Mouse (Mus musculus) liver, embryonic 15.5 days (tissue): ENCODE data around the gene Iars. TPM values are rescaled to one million over a fixed set of nuclear protein-coding genes. Genes with fewer than 3 reads are reported as not detected.

ENCODE experiments used
- ATAC-seq: fragments of 200-750 bp; cut with Nextera tagmentation; 2 replicates; pipeline ENCODE4 v1.8.0; 2017; ENCODE audit warnings: moderate number of reproducible peaks, mild to moderate bottlenecking, moderate library complexity; ENCODE audit not compliant: insufficient read depth
- H3K27ac ChIP-seq: fragments of 300-500 bp; sonication (generic); replicated peaks from 2 replicates; pipeline ENCODE4 v1.5.1; 2015; ENCODE audit warnings: mild to moderate bottlenecking, inconsistent platforms
- H3K27me3 ChIP-seq: fragments of 300-500 bp; sonication (generic); 2 replicates; pipeline ENCODE4 v1.6.1; 2015; ENCODE audit warnings: mild to moderate bottlenecking, inconsistent platforms
- H3K36me3 ChIP-seq: fragments of 300-500 bp; sonication (generic); replicated peaks from 2 replicates; pipeline ENCODE4 v1.6.1; 2015; ENCODE audit warnings: moderate library complexity, mild to moderate bottlenecking, inconsistent platforms
- H3K4me1 ChIP-seq: fragments of 300-500 bp; sonication (generic); replicated peaks from 2 replicates; pipeline ENCODE4 v1.6.1; 2015; ENCODE audit warnings: inconsistent platforms
- H3K4me2 ChIP-seq: fragments of 300-500 bp; sonication (generic); 2 replicates; pipeline ENCODE4 v1.6.1; 2015; ENCODE audit warnings: moderate library complexity, mild to moderate bottlenecking, inconsistent platforms
- H3K4me3 ChIP-seq: fragments of 300-500 bp; sonication (generic); replicated peaks from 2 replicates; pipeline ENCODE4 v1.5.1; 2015; ENCODE audit warnings: mild to moderate bottlenecking, inconsistent platforms
- H3K9ac ChIP-seq: fragments of 300-500 bp; sonication (generic); 2 replicates; pipeline ENCODE4 v1.6.1; 2015; ENCODE audit warnings: moderate library complexity, mild to moderate bottlenecking, inconsistent platforms
- H3K9me3 ChIP-seq: fragments of 300-500 bp; sonication (generic); replicated peaks from 2 replicates; pipeline ENCODE4 v1.6.1; 2016; ENCODE audit warnings: inconsistent platforms
- WGBS: fragments of 180-500 bp; shearing (Covaris S2); methylation state at CpG from one replicate; pipeline ENCODE4 v1.1.7; 2015; ENCODE audit warnings: mixed read lengths; ENCODE audit not compliant: insufficient replicate concordance; 5-methylcytosine and 5-hydroxymethylcytosine counted together
- polyA plus RNA-seq: library from polyadenylated mRNA; unstranded; fragments of >200 nt; fragmentation: Nextera tagmentation; extraction: Ambion mirVana; gene quantifications from 2 replicates; pipeline ENCODE4 v1.2.1, GENCODE M21; 2015

Iars gene
- polyA plus RNA-seq, 1 experiment from 2014 or later = 46.3 TPM

DNA sequence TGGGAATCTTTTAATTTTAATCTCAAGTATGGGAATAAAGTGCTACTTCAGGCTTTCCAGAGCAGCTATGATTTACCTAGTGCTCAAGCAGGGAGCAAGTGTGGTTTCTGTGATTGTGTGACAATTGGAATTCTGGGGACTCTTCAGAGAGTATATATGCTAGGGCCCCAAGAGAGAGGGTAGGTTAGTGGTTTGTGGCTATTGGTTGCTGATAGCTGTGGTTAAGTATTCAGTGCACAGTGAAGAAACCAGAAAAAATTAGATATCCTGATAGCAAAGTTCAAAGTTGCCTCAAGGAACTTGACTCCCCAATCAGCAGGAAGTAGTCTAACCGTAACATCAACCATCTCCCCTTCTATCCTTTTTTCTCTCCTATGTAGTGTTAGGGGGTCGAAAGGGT, 4.1 kb upstream of the Iars start:
- H3K4me2 ChIP-seq = no peak overlapping the region
- H3K9me3 ChIP-seq = no peaks in the 10 kb centered on the region
- H3K27me3 ChIP-seq = no peaks in the 10 kb centered on the region
- H3K36me3 ChIP-seq = peaks cover 37% of the 10 kb centered on the region
- 58% methylated on average over 2 of the region's 2 CpGs for WGBS
- H3K9ac ChIP-seq = no peak overlapping the region
- H3K27ac ChIP-seq = no peak overlapping the region
- no peak overlapping the region for H3K4me3 ChIP-seq
- no peak for ATAC-seq
- H3K4me1 ChIP-seq = peaks cover 13% of the 10 kb centered on the region

DNA sequence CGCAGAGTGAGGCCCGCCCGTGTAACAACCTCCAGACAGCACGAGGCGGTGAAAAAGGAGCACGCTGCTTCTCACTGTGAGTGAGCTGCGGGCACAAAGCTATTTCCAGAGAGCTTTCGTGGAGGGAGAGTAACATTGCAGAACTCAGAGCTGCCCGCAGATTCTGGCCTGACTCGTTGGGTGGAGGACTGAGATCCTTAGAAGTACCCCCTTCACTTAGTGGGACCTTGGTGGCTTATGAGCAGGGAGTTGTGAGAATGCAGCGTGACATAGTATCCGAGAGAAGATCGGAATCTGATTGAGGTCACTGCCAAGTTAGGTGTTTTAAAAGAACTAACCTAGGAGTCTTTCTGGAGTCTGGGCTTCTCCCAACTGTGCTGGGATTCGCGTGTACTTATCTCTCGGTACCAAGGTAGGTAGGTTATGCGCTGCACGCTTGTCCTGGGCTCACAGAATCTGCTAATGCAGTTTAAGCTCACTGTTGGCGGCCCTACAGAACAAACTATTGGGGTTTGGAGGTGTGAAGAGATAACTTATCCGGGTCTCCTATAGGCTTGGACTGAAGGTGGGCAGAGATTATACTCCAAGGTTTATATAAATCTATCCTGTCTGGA, 440 bp downstream of the Iars start:
- Histone ChIP-seq H3K36me3 (peaks cover 30% of the 10 kb centered on the region), H3K4me2 (peak overlapping the region; percentile 73), H3K9me3 (no peaks in the 10 kb centered on the region), H3K4me1 (peaks cover 32% of the 10 kb centered on the region), H3K27ac (peak overlapping the region; percentile 91), H3K9ac (peak overlapping the region; percentile 85), H3K4me3 (peak overlapping the region; percentile 84), H3K27me3 (no peaks in the 10 kb centered on the region)
- under 1% methylated on average over 20 of the region's 20 CpGs for WGBS
- ATAC-seq = peak; percentile 41

DNA sequence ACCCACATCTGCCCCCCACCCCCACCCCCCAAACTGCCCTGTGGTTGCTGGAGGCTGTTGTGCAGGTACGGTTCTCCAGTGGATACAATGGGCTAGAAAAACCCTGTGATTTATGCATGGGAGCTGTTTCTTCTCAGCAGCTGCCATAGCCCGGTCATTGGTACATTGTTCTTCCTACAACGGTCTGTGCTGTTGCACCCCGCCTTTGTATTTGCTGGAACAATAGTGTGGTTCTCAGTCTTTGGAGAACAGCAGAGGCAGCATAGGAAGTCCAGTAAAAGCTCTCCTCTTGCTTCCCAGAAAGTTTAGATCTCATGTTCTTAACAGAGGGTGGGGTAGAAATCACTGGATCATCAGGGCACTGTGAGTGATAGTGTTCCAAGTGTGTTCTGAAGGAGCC, 2.4 kb downstream of the Iars start:
- Histone ChIP-seq H3K27ac (no peak overlapping the region), H3K4me3 (no peak overlapping the region), H3K27me3 (no peaks in the 10 kb centered on the region), H3K4me2 (peak overlapping the region; percentile 73; the same call in 1 of the 2 replicates), H3K36me3 (peaks cover 33% of the 10 kb centered on the region), H3K9ac (no peak overlapping the region), H3K9me3 (no peaks in the 10 kb centered on the region), H3K4me1 (peaks cover 32% of the 10 kb centered on the region)
- ATAC-seq = no peak
- WGBS = 64% methylated on average over 4 of the region's 4 CpGs

DNA sequence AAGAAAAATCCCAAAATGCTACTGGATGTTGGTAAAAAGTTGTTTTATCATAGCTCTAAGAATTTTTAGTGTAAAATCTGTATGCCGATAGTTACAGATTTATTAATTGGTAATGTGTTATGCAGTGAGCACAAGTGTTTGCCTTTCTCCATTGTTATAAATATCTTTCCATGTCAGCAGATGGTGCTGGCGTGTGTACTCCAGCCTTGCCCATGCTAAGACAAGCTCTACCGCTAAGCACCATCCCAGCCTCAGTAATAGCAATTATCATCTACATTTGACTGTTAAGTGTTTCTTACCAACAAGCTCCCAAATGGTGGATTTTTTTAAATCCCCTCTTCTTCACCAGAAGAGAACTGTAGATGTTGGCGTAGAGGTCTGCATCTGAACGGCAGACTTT, 9.2 kb downstream of the Iars start:
- H3K9ac ChIP-seq = no peak overlapping the region
- no peaks in the 10 kb centered on the region for H3K27me3 ChIP-seq
- H3K27ac ChIP-seq = no peak overlapping the region
- ATAC-seq = no peak
- no peak overlapping the region for H3K4me3 ChIP-seq
- H3K36me3 ChIP-seq = peaks cover 67% of the 10 kb centered on the region
- WGBS = 89% methylated on average over 5 of the region's 5 CpGs
- no peaks in the 10 kb centered on the region for H3K4me1 ChIP-seq
- no peaks in the 10 kb centered on the region for H3K9me3 ChIP-seq
- no peak overlapping the region for H3K4me2 ChIP-seq

DNA sequence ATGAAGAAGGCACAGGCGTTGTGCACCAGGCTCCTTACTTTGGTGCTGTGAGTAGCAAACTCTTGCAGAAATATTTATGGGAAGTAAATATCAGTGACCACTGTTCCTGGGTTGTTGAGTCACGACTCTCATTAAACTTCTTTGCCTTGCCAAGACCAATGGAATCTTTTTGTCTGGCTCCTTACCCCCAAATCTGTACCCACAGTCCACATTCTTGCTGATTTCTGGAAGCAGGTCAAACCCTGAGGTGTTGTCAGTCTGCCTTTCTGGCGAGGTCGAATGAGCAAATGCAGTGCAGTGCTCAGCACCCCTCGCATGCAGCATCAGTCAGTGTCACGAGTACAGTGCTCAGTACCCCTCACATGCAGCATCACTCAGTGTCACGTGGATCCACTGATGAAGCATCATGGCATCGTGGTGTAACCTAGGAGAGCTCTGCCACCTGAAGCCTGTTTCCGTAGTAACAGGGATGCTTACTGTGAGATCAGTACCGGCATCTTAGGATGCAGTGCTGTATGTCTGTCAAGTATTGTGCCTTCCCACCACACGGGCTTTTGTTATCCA, 21.4 kb downstream of the Iars start:
- no peak overlapping the region for H3K4me3 ChIP-seq
- peaks cover 82% of the 10 kb centered on the region for H3K36me3 ChIP-seq
- no peak for ATAC-seq
- no peak overlapping the region for H3K27ac ChIP-seq
- no peaks in the 10 kb centered on the region for H3K27me3 ChIP-seq
- H3K4me1 ChIP-seq = no peaks in the 10 kb centered on the region
- H3K4me2 ChIP-seq = no peak overlapping the region
- WGBS = 82% methylated on average over 11 of the region's 11 CpGs
- H3K9me3 ChIP-seq = no peaks in the 10 kb centered on the region
- H3K9ac ChIP-seq = no peak overlapping the region

DNA sequence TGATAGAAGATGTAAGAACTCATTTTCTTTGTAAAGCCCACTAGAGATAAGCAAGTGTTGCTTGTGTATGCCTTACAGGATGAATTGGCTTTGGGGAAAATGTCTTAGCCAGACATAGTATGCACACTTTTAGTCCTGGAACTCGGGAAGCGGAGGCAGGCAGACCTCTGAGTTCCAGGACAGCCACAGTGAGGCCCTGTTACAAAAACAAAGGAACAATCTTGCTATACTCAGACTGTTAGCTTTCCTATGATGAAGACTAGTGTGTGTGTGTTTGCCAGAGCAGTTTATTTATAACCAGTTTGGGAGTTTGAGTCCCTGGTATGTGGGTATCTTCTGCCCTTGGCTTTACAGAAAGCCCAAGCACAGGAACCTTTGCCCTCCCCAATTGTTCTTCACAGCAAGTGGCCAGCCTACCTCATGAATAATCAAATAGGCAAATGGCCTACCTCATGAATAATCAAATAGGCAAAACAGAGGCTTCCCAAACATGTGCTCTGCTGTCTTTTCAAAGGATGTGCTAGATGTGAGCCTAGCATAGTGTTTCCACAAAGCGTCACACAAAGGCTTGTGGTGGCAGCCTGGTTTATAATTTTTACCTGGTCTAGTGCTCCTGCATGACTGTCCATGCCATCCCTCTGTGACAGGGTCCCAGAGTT, 24.3 kb downstream of the Iars start:
- H3K27ac ChIP-seq = no peak overlapping the region
- peaks cover 97% of the 10 kb centered on the region for H3K36me3 ChIP-seq
- H3K27me3 ChIP-seq = no peaks in the 10 kb centered on the region
- H3K4me1 ChIP-seq = no peaks in the 10 kb centered on the region
- ATAC-seq = no peak
- no peak overlapping the region for H3K4me3 ChIP-seq
- 90% methylated on average over 3 of the region's 3 CpGs for WGBS
- H3K9ac ChIP-seq = no peak overlapping the region
- no peak overlapping the region for H3K4me2 ChIP-seq
- no peaks in the 10 kb centered on the region for H3K9me3 ChIP-seq

DNA sequence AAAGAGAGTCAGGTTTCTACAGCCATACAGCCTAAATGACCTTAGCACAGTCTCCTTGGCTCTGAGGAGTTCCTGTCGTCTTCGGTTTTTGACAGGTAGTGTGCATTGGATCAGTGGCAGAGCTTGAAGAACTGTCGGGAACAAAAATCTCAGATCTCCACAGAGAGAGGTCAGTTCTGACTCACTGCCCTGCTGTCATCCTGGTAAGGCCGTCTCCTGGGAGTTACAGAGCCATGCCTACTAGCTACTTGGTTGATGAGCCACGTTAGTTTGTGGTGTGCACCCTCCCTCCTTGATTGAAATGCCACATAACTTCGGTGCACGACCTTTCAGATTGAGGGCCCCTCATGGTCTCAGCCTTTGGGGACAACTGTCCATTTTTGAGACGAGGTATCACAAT, 26.4 kb downstream of the Iars start:
- peaks cover 97% of the 10 kb centered on the region for H3K36me3 ChIP-seq
- no peak overlapping the region for H3K4me3 ChIP-seq
- no peak overlapping the region for H3K9ac ChIP-seq
- H3K4me2 ChIP-seq = no peak overlapping the region
- H3K27me3 ChIP-seq = no peaks in the 10 kb centered on the region
- no peak overlapping the region for H3K27ac ChIP-seq
- peaks cover 11% of the 10 kb centered on the region for H3K4me1 ChIP-seq
- no peak for ATAC-seq
- WGBS = 77% methylated on average over 8 of the region's 8 CpGs
- H3K9me3 ChIP-seq = no peaks in the 10 kb centered on the region

DNA sequence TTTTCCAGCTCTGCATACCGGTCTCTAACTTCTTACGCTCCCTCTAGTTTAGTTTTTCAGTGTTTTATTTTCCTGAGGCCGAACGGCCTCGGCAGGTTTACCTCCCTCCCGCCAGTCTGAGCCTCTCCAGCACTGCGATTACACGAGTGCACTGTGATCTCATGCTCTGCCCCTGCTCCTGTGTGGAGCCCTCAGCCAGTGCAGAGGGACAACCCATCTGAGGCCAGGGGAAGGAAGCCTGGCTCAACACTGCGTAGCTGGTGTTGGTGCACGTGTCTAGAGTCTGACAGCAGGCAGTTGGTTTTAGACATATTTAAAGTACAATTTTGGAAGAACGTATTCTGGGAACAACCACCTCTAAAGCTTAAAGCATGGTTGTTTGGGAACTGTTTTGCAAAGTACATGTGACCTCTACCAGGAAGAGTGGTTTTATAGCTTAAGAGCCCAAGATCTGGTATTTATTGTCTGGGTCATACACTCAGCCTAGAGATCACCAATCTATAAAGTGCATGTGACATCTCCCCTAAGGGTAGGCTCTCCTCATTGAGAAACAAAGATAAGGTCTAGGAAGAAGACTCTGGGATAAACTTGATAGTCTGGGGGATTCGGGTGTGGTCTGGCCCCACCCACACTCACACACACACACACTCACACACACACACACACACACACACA, 30.3 kb downstream of the Iars start:
- ATAC-seq = no peak; the same call in 1 of the 2 replicates
- Histone ChIP-seq H3K9me3 (no peaks in the 10 kb centered on the region), H3K27me3 (no peaks in the 10 kb centered on the region), H3K27ac (0 out of 2 replicates have a peak overlapping the region, but pooled peaks have one; percentile 2), H3K36me3 (peaks cover 97% of the 10 kb centered on the region), H3K4me1 (peaks cover 11% of the 10 kb centered on the region), H3K4me2 (no peak overlapping the region), H3K9ac (no peak overlapping the region), H3K4me3 (no peak overlapping the region)
- WGBS = 70% methylated on average over 12 of the region's 12 CpGs

DNA sequence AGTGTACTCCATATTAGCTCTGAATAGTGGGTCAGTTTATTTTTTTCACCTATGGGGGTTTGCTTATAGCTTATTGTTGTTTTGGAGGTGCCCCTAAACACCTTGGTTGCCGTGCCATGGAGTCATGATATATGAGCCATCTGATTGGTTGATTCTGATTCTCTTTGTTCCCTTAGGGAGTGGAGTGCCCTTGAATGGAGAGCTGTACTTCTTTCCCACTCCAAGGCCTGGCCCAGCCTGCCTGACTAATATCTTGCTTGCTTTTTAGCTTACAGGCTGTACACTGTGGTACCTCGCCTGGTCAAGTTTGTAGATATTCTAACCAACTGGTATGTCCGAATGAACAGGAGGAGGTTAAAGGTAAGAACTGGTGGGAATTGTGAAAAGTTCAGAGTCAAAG, 37.4 kb downstream of the Iars start:
- Histone ChIP-seq H3K4me1 (no peaks in the 10 kb centered on the region), H3K36me3 (peaks cover 100% of the 10 kb centered on the region), H3K9ac (no peak overlapping the region), H3K9me3 (no peaks in the 10 kb centered on the region), H3K27ac (no peak overlapping the region), H3K4me2 (no peak overlapping the region), H3K4me3 (no peak overlapping the region), H3K27me3 (no peaks in the 10 kb centered on the region)
- no peak for ATAC-seq
- 65% methylated on average over 3 of the region's 3 CpGs for WGBS

DNA sequence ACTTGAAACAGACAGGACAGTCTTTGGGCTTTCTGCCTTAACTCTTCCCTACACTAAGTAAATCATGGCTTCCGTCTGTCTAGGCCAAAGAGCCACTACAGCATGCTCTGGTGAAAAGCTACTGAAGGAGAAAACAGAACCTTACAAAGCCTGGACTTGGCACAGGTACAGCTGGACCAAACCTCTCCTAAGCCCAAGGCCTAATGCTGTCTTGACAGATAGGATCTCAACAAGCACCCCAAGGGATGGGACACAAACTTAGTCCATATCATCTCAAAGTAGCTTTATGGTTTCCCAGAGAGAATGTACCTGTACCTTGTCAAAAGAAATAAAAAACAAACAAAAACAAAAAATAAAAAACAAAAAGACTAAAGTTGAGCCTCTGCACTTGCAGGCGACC, 54.5 kb downstream of the Iars start:
- Histone ChIP-seq H3K4me2 (no peak overlapping the region), H3K36me3 (peaks cover 42% of the 10 kb centered on the region), H3K4me1 (no peaks in the 10 kb centered on the region), H3K4me3 (no peak overlapping the region), H3K27ac (no peak overlapping the region), H3K9ac (no peak overlapping the region), H3K9me3 (no peaks in the 10 kb centered on the region), H3K27me3 (no peaks in the 10 kb centered on the region)
- 76% methylated on average over 2 of the region's 2 CpGs for WGBS
- no peak for ATAC-seq

DNA sequence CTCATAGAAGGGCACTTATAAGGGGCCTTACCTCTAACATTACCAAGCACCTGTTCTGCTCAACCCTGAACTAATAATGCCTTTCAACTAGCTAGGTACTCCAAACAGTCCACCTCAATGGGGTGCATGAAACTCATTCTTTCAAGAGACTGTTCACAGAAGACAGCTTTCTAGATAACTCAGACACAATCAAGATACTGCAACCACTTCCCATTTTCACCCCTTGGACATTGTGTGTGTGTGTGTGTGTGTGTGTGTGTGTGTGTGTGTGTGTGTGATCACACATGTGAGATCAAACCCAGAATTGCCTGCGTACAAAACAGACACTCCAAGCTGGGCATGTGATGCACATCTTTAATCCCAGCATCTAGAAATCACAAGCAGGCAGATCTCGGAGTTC, 56.1 kb downstream of the Iars start:
- no peaks in the 10 kb centered on the region for H3K27me3 ChIP-seq
- H3K9ac ChIP-seq = no peak overlapping the region
- no peak overlapping the region for H3K4me3 ChIP-seq
- 64% methylated on average over 2 of the region's 2 CpGs for WGBS
- H3K36me3 ChIP-seq = peaks cover 27% of the 10 kb centered on the region
- H3K4me1 ChIP-seq = no peaks in the 10 kb centered on the region
- H3K27ac ChIP-seq = no peak overlapping the region
- ATAC-seq = no peak
- H3K9me3 ChIP-seq = no peaks in the 10 kb centered on the region
- H3K4me2 ChIP-seq = no peak overlapping the region
